Mouse (Mus musculus) liver, adult 2 months (tissue): ENCODE data around the gene Pbxip1.

Source experiments
- CTCF ChIP-seq: fragments of 200-500 bp; IDR thresholded peaks from 2 replicates; pipeline ENCODE4 v1.5.1; 2011; ENCODE audit warnings: low read depth, low read length, control low read depth
- POLR2A ChIP-seq: fragments of 200-500 bp; IDR thresholded peaks from 2 replicates; pipeline ENCODE4 v1.6.1; 2011; ENCODE audit warnings: low read length, control low read depth; ENCODE audit not compliant: insufficient read depth; ENCODE audit errors: extremely low read depth

- TF ChIP-seq CTCF, result no peak
- no peak for TF ChIP-seq POLR2A
Observed at GRCm38 (mm10) chr3:89499696-89500095, 63.2 kb downstream of the Pbxip1 start.
